Mouse (Mus musculus): ENCODE measurements around the gene Klhl41. TPM values are rescaled to one million over a fixed set of nuclear protein-coding genes. Genes with fewer than 3 reads are reported as not detected.
"Not testable (repeated sequence)": the region's sequence is repeated elsewhere in the genome, so short reads cannot be mapped to it uniquely, and the experiment has no call there.

Klhl41 gene
- polyA plus RNA-seq (2015; fragmentation: Nextera tagmentation; extraction: Ambion mirVana): 0.20 and 0.25 TPM in 2 replicates

DNA sequence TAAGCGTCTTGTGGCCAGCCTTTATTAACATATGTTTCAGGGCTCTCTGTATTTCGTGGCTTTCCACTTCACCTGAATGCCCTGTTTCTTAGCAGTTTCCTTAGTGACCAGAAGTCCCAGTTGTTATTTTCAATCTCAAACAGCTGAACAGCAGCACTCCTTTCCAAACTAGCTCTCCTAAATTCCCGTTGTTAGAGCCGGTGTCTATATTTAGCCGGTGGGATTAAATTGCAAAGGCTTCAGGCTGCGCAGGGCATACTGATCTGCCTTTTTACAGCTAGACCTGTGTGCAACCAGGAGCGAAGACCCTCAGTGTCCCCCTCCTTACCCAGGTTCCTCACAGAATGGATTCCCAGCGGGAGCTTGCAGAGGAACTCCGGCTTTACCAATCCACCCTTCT is at the start of gene Klhl41:
Gene Klhl41, plus strand, starts transcription at position 268 of the 400 bp plus-strand sequence.
- Histone ChIP-seq H3K9me3 (no peaks in the 10 kb centered on the region), H3K4me1 (no peaks in the 10 kb centered on the region), H3K27me3 (no peaks in the 10 kb centered on the region), H3K36me3 (peaks cover 4% of the 10 kb centered on the region; the same call in 1 of the 2 replicates), H3K9ac (replicated peaks) (no peak within 1 kb of the TSS), H3K4me3 (no peak within 1 kb of the TSS), H3K4me2 (replicated peaks) (no peak within 1 kb of the TSS), H3K27ac (replicated peaks) (no peak within 1 kb of the TSS)
- no peak for ATAC-seq (replicated peaks)
- WGBS: 86% methylated on average over 9 of the region's 9 CpGs

DNA sequence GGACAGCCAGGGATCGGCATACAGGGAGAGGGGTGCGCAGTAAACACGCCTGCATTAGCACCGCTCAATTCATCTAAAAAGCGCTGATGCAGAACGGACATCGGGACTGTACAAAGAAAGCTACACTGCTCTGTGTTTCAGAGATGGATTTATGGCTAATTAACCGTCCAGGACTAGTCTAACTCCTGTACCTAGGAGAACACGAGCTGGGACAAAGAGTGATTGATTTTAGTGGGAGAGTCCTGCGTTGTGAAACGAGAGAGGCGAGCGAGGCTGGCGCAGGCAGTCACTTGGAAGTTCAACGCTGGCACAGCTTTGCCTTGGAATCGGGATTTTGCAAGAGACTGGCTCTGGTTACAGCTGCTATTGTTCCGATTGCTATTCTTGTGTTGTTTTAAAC is 40.7 kb upstream of the Klhl41 start:
- Histone ChIP-seq H3K4me1 (no peaks in the 10 kb centered on the region), H3K4me2 (replicated peaks) (peak overlapping the region; percentile 23; the same call in 1 of the 2 replicates), H3K4me3 (no peak overlapping the region), H3K27me3 (no peaks in the 10 kb centered on the region), H3K36me3 (no peaks in the 10 kb centered on the region), H3K27ac (replicated peaks) (no peak overlapping the region), H3K9me3 (no peaks in the 10 kb centered on the region), H3K9ac (replicated peaks) (no peak overlapping the region)
- WGBS: 60% methylated on average over 17 of the region's 17 CpGs
- no peak for ATAC-seq (replicated peaks)

DNA sequence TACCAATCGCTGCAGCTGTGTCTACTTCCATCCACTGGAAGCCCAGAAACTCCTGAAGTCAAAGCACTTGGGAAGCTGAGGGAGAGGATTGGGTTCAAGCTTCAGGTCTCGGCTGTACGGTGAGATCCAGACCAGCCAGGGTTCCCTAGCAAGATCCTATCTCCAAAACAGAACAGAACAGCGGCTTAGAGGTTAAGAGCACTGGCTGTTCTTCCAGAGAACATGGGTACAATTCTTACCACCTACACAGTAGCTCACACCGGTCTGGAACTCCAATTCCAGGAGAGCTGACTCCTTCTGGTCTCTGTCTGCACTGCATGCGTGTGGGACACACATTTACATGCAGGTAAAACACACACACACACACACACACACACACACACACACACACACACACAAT is 40.0 kb upstream of the Klhl41 start:
- no peak for ATAC-seq (replicated peaks)

DNA sequence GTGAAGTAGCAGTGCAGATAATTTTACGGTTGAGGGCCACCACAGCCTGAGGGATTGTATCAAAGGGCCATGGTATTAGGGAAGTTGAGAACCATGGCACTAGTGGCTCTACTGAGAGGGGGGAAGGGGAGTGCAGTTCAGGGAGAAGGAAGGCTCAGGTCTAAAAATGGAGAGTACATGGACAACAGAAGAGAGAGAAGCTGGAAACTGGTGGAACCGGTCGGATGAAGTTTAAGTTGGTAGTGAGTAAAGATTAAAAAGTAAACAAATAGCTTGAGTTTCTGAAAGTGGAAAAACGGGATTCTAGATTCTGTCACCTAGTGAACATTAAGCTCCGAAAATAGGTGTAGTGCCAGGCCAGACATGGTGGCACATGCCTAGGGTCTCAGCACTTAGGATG is 39.1 kb upstream of the Klhl41 start:
- Histone ChIP-seq H3K4me2 (replicated peaks) (no peak overlapping the region), H3K4me3 (no peak overlapping the region), H3K4me1 (0 out of 2 replicates have a peak, but pooled peaks cover 2% of the 10 kb centered on the region), H3K9ac (replicated peaks) (no peak overlapping the region), H3K27ac (replicated peaks) (no peak overlapping the region), H3K9me3 (no peaks in the 10 kb centered on the region), H3K36me3 (no peaks in the 10 kb centered on the region), H3K27me3 (no peaks in the 10 kb centered on the region)
- ATAC-seq (replicated peaks): no peak
- WGBS: 94% methylated on average over 5 of the region's 5 CpGs

More for the DNA sequence above, 40.0 kb upstream of the Klhl41 start:
- Histone ChIP-seq H3K9ac (replicated peaks) (no peak overlapping the region), H3K36me3 (no peaks in the 10 kb centered on the region), H3K4me2 (replicated peaks) (no peak overlapping the region), H3K27me3 (no peaks in the 10 kb centered on the region), H3K9me3 (no peaks in the 10 kb centered on the region), H3K4me3 (no peak overlapping the region), H3K27ac (replicated peaks) (no peak overlapping the region), H3K4me1 (no peaks in the 10 kb centered on the region)
- WGBS: 92% methylated on average over 6 of the region's 6 CpGs

DNA sequence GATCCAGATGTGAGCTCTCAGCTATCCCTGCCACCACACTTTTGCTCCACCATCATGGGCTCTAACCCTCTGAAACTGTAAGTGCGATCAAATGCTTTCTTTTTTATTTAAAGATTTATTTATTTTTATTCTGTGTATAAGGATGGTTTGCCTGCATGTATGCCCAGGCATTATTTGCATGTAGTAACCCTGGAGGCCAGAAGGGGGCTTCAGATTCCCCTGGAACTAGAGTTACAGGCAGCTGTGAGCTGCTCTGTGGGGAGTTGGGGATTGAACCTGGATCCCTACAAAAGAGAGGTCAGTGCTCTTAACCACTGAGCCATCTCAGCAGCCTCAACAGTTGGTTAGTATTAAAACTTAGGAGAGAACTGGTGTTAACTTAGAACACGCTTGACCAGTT is 38.5 kb upstream of the Klhl41 start:
- Histone ChIP-seq H3K4me3 (no peak overlapping the region), H3K4me2 (replicated peaks) (no peak overlapping the region), H3K9me3 (no peaks in the 10 kb centered on the region), H3K9ac (replicated peaks) (no peak overlapping the region), H3K4me1 (0 out of 2 replicates have a peak, but pooled peaks cover 2% of the 10 kb centered on the region), H3K27me3 (no peaks in the 10 kb centered on the region), H3K36me3 (no peaks in the 10 kb centered on the region), H3K27ac (replicated peaks) (no peak overlapping the region)
- ATAC-seq (replicated peaks): no peak
- 76% methylated on average over 2 of the region's 2 CpGs for WGBS

DNA sequence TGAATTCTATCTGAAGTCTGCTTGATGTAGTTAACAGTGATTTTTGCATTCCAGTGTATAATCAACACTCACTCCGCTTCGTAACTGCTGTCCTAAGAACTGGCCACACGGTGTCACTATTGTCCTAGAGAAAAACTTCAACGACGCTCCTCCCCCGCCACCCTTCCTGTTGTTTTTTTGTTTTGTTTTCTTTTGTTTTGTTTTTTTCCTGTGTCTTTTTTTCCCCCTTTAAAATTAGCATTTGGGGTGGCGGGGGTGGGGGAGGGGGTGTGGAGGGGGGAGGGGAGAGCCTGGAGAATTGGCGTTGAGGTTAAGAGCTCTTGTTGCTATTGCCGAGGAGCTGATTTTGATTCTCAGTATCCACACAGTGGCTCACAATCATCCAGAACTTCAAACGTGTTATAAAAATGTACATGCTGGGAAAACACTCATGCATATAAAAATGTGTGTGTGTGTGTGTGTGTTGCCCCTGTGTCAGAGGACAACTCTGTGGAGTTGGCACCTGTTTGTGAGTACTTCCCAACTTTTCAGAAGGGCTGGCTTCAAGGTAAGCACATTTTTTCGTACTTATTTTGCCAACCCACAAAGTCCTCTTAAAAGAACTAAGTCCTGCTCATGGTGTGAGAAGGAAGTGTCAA is 34.7 kb upstream of the Klhl41 start:
- Histone ChIP-seq H3K4me3 (peak overlapping the region; percentile 31), H3K4me2 (replicated peaks) (peak overlapping the region; percentile 40), H3K9ac (replicated peaks) (no peak overlapping the region), H3K27me3 (no peaks in the 10 kb centered on the region), H3K9me3 (no peaks in the 10 kb centered on the region), H3K4me1 (0 out of 2 replicates have a peak, but pooled peaks cover 2% of the 10 kb centered on the region), H3K27ac (replicated peaks) (no peak overlapping the region), H3K36me3 (no peaks in the 10 kb centered on the region)
- 11% methylated on average over 11 of the region's 11 CpGs for WGBS
- peak; percentile 36; the same call in 1 of the 2 replicates for ATAC-seq (replicated peaks)

DNA sequence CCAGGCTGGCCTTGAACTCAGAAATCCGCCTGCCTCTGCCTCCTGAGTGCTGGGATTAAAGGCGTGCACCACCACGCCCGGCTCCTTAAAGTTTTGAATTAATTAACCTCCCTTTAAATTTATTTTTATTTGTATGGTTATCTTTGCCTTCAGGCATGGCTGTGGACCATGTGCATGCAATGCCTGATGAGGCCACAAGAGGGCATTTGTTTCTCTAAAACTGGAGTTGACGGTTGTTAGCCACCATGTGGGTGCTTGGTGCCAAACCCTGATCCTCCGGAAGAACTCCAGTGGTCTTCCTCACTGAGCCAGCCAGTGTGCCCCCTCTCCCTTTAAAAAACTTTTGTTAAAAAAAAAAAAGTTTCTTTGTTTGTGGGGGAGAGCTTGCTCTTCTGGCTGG is 34.1 kb upstream of the Klhl41 start:
- H3K9me3 ChIP-seq: no peaks in the 10 kb centered on the region
- H3K4me2 ChIP-seq (replicated peaks): no peak overlapping the region
- no peaks in the 10 kb centered on the region for H3K27me3 ChIP-seq
- H3K4me3 ChIP-seq: no peak overlapping the region
- 73% methylated on average over 6 of the region's 6 CpGs for WGBS
- H3K4me1 ChIP-seq: 0 out of 2 replicates have a peak, but pooled peaks cover 2% of the 10 kb centered on the region
- H3K9ac ChIP-seq (replicated peaks): no peak overlapping the region
- H3K27ac ChIP-seq (replicated peaks): no peak overlapping the region
- no peaks in the 10 kb centered on the region for H3K36me3 ChIP-seq
- ATAC-seq (replicated peaks): no peak; the same call in 1 of the 2 replicates

DNA sequence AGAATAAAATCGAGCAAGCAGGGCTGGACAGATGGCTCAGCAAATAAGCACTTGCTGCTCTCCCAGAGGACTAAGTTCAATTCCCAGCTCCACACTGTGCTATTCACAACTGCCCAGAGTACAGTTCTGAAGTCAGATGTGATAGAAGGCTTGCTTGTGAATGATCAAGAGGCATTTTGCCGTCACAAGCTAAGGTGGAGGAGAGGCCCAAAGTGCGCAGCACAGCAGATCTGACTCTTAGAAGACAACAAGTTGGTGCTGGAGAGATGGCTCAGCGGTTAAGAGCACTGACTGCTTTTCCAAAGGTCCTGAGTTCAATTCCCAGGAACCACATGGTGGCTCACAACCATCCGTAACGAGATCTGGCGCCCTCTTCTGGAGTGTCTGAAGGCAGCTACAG is 31.9 kb upstream of the Klhl41 start:
- not testable (repeated sequence) for H3K27ac ChIP-seq (replicated peaks); ATAC-seq (replicated peaks); H3K9me3 ChIP-seq; H3K4me2 ChIP-seq (replicated peaks); H3K36me3 ChIP-seq; H3K9ac ChIP-seq (replicated peaks); H3K4me1 ChIP-seq; H3K4me3 ChIP-seq; H3K27me3 ChIP-seq
- WGBS: 79% methylated on average over 7 of the region's 7 CpGs

DNA sequence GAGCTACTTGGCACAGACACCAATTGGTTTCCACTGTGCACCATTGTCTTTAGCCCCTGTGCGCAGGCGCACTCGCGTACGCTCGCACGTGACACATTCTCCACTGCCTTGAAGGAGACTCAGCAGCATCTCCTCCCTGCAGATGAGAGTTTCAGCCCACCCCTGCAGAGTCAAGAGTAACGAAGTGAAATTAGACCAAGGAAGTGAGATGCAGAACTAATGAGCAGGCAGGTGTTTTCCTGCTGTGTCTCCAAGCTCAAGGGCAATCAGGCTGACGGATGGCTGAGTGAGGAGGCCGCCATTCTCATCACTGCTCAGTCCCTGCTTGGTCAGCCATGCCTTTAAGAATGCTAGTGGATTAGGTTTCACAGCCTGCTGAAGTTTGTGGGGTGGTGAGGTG is 29.8 kb upstream of the Klhl41 start:
- peak; percentile 66 for ATAC-seq (replicated peaks)
- no peaks in the 10 kb centered on the region for H3K27me3 ChIP-seq
- H3K4me3 ChIP-seq: no peak overlapping the region
- 0 out of 2 replicates have a peak, but pooled peaks cover 2% of the 10 kb centered on the region for H3K4me1 ChIP-seq
- H3K36me3 ChIP-seq: no peaks in the 10 kb centered on the region
- H3K9ac ChIP-seq (replicated peaks): no peak overlapping the region
- H3K9me3 ChIP-seq: no peaks in the 10 kb centered on the region
- H3K4me2 ChIP-seq (replicated peaks): peak overlapping the region; percentile 22; the same call in 1 of the 2 replicates
- WGBS: 42% methylated on average over 10 of the region's 10 CpGs
- H3K27ac ChIP-seq (replicated peaks): no peak overlapping the region

DNA sequence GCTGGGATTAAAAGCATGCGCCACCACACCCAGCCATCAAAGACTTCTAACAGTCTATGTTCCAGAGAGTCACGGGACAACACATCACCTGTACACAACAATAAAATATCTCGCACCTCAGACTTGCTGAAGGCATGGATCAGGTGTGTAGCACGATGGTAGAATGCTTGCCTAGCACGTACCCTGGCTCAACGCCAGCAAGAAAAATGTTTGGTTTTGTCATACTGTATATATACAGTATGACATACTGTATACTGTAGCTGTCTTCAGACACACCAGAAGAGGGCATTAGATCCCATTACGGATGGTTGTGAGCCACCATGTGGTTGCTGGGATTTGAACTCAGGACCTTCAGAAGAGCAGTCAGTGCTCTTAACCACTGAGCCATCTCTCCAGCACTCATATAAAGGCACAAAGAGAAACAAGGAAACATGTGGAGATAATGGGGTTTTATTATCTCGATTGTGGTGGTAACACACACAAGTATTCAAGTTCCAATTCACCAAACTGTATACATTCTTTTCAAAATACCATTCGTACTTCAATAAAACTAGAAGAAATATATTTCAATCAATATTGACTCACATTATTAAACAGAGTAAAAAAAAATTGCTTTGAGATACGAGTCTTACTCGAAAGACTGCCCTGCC is 24.8 kb upstream of the Klhl41 start:
- no peak for ATAC-seq (replicated peaks)
- Histone ChIP-seq H3K4me1 (peaks cover 9% of the 10 kb centered on the region), H3K27ac (replicated peaks) (no peak overlapping the region), H3K9me3 (no peaks in the 10 kb centered on the region), H3K36me3 (no peaks in the 10 kb centered on the region), H3K4me3 (no peak overlapping the region), H3K27me3 (no peaks in the 10 kb centered on the region), H3K4me2 (replicated peaks) (no peak overlapping the region), H3K9ac (replicated peaks) (no peak overlapping the region)
- 92% methylated on average over 11 of the region's 11 CpGs for WGBS

DNA sequence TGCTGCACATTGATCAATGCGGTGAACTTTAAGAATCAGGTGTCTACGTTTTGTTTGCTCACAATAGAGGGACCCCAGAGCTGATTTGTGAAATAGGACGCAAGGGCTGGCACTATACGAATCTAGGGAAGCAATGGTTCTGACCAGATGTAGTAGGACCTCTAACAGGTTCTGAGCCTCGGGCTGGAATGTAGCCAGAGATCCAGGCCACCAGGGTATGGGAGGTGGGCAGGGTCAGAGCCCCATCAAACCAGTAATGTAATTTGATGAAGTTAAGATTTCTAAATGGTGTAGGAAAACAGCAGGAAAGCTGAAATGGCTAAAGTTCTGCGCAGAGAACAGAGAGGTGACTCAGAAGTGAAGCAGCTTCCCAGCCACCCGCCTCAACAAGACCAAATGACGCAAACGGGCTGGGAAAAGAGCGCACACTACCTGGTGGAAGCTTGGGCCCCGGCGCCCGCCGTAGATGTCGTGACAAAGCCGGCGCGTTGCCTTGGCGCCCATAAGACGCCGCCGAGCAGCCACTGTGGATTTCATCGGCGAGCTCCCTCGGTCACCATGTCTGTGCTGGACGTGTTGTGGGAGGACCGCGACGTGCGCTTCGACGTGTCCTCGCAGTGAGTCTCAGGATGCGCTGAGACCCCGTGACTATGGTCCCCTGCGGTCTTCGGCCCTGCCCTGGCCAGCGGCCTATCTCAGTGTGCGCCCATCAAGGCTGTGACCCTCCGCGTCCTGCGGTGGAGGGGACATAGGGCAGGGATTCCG is 23.0 kb upstream of the Klhl41 start, which contains the start of gene Bbs5:
Gene Bbs5, plus strand, starts transcription at position 446 of the 765 bp plus-strand sequence.
- WGBS: 3% methylated on average over 43 of the region's 43 CpGs
- peak; percentile 97 for ATAC-seq (replicated peaks)
- peak within 1 kb of the TSS; percentile 86 for H3K9ac ChIP-seq (replicated peaks)
- H3K27ac ChIP-seq (replicated peaks): peak within 1 kb of the TSS; percentile 38; the same call in 1 of the 2 replicates
- H3K9me3 ChIP-seq: no peaks in the 10 kb centered on the region
- no peaks in the 10 kb centered on the region for H3K27me3 ChIP-seq
- H3K4me1 ChIP-seq: peaks cover 9% of the 10 kb centered on the region
- H3K36me3 ChIP-seq: no peaks in the 10 kb centered on the region
- peak within 1 kb of the TSS; percentile 87 for H3K4me3 ChIP-seq
- H3K4me2 ChIP-seq (replicated peaks): peak within 1 kb of the TSS; percentile 68

DNA sequence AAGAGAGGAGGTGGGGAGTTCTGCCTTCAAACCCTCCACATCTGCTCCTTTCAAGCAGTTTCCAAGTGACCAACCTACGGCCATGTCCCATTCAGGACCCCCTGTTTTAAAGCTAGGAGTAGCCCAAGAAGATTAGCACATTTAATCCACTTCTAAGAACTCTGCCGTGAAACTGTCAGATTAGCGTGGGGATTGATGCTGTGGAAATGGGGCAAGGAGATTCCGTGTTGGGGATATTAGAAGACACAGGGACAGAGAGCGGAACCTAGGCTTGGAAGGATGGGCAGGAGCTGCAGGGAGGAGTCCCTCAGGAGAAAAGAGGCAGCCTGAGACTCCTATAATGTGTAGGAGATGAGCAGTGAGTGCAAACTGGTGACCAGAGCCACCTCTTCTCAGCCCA is 20.2 kb upstream of the Klhl41 start:
- peaks cover 9% of the 10 kb centered on the region for H3K4me1 ChIP-seq
- no peak overlapping the region for H3K9ac ChIP-seq (replicated peaks)
- 78% methylated on average over 5 of the region's 5 CpGs for WGBS
- ATAC-seq (replicated peaks): no peak
- H3K4me3 ChIP-seq: no peak overlapping the region
- no peak overlapping the region for H3K27ac ChIP-seq (replicated peaks)
- no peaks in the 10 kb centered on the region for H3K27me3 ChIP-seq
- no peaks in the 10 kb centered on the region for H3K9me3 ChIP-seq
- H3K36me3 ChIP-seq: peaks cover 6% of the 10 kb centered on the region
- no peak overlapping the region for H3K4me2 ChIP-seq (replicated peaks)

Data from forebrain, embryonic 15.5 days (tissue).